Mouse (Mus musculus): ENCODE results near the gene Npcd. TPM values are rescaled to one million over a fixed set of nuclear protein-coding genes. Genes with fewer than 3 reads are reported as not detected.

Gene Npcd
- total RNA-seq, 2 experiments from 2014 or later = 7.3 to 53.6 TPM

DNA sequence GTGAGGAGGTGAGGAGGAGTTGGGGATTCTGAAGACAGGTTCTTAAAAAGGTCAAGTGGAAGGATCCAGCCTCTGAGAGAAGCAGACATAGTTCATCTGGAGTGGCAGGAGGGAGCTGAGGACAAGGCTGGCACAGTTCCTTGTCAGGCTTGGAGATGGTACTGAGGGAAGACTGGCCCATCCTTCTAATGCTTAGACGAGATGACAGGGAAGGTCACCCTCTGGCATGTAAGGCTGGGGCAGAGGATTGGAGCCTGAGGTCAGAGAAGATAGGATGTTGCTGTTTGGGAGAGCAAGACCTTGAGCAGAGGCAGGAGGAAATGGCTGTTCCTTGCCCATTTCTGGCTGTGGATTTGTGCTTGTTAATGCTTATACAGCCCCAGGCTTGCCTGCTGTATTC lies 49.0 kb downstream of the Npcd start:
- intact Hi-C loops (cut with DNase I) = no loop called here
- DNase-seq (ENCODE audit: low spot score in 2 of 2) = no peak

DNA sequence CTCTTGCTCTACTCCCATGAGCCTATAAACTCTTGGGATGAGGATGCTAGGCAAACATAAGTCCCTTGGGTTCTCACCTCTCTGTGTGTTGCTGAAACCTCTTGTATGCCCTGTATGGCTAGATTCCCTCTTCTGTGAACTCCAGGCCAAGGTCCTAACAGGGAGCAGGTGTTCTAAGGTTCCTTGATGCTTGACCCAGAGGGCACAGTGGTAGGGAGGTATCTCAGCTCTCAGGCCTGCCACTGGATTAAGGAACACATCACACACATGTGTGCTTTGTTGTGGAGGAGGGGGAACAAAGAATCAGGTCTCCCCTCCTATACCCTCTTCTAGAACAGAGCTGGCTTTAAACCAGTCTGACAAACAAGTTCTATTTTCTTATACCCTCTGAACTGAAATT lies 56.3 kb downstream of the Npcd start, which contains the start of gene Dnal4:
Gene Dnal4, minus strand, starts transcription at position 101 of the 400 bp plus-strand sequence.
- intact Hi-C loops (cut with DNase I) = no loop called here
- no peak for DNase-seq (ENCODE audit: low spot score in 2 of 2)

DNA sequence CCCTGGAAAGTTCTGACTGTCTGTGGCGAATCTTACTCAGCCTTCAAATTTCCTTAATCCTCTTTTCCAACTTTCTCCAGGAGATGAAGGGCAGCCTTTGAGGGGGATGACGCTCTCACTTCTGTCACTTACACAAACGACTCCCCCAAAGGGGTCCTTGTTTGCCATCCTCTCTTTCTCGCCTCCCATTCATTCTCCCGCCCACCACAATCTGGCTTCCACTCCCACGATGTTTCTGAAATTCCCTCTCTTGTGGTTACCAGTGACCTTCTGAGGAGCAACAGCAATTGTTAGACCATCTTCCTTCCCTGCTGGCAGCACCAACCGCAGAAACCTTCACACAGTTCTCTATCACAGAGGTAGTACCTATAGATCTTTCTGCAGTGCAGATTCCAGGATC lies 58.4 kb downstream of the Npcd start:
- intact Hi-C loops (cut with DNase I) = no loop called here
- no peak for DNase-seq (ENCODE audit: low spot score in 2 of 2)

- peak; percentile 96 to 99 for DNase-seq (ENCODE audit: low spot score in 2 of 2)
- intact Hi-C loops (cut with DNase I) = no loop called here
These were observed 59.7 kb downstream of the Npcd start for GRCm38 (mm10) chr15:79774117-79775027.

DNA sequence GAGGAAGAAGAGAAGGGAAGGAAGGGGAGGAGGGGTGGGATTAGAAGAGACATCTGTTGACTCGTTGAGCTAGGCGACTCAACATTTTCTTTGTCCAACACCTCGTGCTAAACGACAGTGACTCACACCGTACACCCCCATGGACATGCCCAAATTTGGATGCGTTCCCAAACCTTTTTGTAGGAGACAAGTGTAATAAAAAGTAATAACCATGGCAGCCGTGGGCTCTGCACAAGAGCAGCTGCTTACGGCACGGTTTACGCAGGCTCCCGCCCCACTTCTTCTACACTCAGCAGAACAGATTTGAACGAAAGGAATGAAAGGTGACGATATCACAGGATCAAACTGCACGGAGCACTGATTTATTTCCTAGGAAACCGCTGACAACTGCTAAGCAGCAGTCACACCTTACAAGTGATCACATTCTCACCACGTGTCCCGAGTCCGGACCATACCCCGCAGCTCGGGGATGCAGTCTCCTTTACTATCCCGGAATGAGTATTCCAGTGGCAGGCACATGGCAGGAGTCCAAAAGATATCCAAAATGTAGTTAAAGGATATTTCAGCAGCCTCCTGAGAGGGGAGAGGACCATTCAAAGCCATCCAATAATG lies 63.3 kb downstream of the Npcd start:
- DNase-seq (ENCODE audit: low spot score in 2 of 2) = peak; percentile 66 to 90
- intact Hi-C loops (cut with DNase I) = no loop called here

DNA sequence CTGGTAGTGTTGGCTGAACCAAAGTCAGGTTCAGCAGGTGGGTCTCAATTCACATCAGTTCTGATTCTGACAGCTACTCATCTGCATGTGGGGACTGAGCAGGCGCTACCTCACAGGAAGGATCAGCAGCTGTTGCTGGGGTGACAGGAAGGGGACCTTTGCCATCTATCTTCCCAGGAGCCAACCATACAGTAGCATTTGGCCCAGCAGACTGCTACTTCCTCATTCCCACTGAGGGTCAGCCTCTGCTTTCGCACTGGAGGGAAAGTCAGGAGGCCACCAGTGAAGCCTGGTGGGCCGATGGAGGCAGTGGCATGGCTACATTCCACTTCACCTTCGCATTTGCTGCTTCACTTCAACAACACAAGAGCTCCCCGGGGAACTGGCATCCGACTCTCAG lies 65.7 kb downstream of the Npcd start:
- DNase-seq (ENCODE audit: low spot score in 2 of 2) = no peak
- intact Hi-C loops (cut with DNase I) = no loop called here

GRCm38 (mm10) chr15:79767327-79767961 lies 66.6 kb downstream of the Npcd start:
- no peak for DNase-seq (ENCODE audit: low spot score in 2 of 2)
- intact Hi-C loops (cut with DNase I) = no loop called here

- peak in 1 of 2 experiments; percentile 69 for DNase-seq (ENCODE audit: low spot score in 2 of 2)
- intact Hi-C loops (cut with DNase I) = no loop called here
These were observed 67.4 kb downstream of the Npcd start for GRCm38 (mm10) chr15:79766586-79767071.

- intact Hi-C loops (cut with DNase I) = no loop called here
- DNase-seq (ENCODE audit: low spot score in 2 of 2) = no peak
These were observed 67.9 kb downstream of the Npcd start for GRCm38 (mm10) chr15:79766168-79766567.

DNA sequence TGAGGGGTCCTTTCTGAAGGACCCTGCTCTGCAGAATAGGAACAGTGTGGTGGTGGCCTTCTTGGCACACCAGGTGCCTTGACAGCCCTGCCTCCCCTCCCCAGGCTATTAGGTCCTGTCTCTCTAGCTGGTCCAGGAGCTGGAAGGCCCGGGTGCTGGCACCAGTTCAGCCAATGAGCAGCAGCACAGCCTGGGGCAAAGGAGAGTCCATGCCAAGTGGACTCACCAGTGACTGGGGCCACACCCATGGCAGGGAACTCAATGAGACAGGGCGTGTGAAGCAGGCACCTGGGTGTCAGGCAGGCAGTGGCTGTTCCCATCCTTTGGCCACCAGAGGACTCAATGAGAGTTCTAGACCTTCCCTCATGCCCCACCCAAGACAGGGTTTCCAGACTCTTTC lies 68.7 kb downstream of the Npcd start:
- no peak for DNase-seq (ENCODE audit: low spot score in 2 of 2)
- intact Hi-C loops (cut with DNase I) = no loop called here

DNA sequence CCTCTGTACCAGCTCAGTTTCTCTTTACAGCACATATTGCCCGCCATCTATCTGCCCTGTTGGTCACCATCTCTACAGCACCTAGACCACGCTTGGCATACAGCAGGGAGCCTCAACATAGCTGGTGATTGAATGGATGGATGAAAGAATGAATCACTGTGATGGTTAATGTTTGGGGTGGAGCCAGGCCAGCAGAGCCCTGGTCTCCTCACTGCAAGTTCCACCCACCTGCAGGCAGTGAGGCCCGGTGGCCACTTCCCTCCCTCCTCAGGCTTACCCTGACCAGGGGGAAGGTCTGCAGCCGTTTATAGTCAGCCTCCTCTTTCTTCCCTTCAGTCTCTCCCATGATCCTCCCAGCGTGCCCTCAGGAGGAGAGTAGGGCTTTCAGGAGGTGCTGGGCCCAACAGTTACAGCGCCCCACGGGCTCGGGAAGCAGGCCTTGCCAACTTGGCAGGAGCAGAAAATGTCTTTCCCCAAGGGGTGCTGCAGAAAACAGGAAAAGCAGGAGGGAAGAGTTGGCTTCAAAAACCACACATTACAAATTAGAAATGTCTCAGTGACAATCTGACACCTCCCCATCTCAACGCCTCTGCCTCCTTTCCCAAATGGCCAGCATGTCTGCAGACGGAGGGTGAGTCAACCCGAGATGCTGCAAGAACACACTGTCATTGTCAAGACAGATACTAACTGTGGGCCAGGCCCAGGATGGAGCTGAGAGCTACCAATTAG lies 69.3 kb downstream of the Npcd start:
- intact Hi-C loops (cut with DNase I) = no loop called here
- DNase-seq (ENCODE audit: low spot score in 2 of 2) = peak; percentile 65 to 78

DNA sequence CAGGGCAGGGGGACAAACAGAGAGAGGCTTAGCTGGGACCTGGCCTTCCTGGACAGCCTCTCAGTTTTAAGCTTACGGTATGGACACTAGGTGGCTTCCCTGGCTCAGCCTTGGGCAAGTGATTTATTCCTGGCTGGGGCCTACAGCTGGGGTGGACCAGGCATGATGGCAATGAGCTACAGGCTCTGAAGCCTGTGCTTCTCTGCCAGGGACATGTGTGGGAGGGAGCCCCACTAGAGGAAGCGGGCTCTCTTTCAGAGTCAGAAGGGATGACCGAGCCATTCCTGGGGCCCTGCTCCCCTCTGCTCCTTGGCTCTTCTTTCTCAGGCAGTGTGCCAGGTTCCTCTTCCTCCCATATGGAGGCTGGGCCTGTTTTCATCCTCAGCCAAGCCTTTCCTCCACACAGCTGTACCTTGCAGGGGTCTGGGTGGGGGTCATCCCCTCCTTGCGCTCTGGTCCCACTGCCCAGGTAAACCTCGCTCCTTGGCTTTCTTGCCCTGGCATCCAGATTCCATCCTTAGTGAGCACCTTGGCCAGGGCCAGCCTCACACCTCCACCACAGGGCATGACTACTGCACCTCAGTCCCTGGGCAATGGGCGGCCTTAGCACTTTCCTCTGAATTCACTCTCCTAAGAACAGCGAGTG lies 70.3 kb downstream of the Npcd start:
- no peak for DNase-seq (ENCODE audit: low spot score in 2 of 2)
- intact Hi-C loops (cut with DNase I) = no loop called here

- intact Hi-C loops (cut with DNase I) = no loop called here
- DNase-seq (ENCODE audit: low spot score in 2 of 2) = no peak
These were observed 71.0 kb downstream of the Npcd start for GRCm38 (mm10) chr15:79763001-79763400.

DNA sequence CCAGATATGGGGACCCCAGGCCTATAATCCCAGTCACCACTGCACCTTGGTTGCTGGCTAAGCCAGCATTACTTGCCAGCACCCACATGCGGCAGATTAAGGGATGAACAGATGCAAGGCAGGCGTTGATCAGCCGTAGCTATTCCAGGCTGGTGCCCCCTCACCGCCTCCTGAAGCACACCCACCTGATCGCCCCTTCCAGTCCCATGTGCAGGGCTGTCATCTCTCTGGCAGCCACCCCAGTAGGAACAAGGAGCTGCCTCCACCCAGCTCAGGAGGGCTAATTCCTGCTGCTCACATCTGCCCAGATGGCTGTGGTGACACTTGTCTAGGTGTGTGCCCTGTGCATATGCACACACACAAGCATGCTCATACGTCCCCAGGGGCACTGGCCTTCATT lies 73.1 kb downstream of the Npcd start:
- no peak for DNase-seq (ENCODE audit: low spot score in 2 of 2)
- intact Hi-C loops (cut with DNase I) = no loop called here

GRCm38 (mm10) chr15:79757118-79757517 lies 76.9 kb downstream of the Npcd start:
- no peak for DNase-seq (ENCODE audit: low spot score in 2 of 2)
- intact Hi-C loops (cut with DNase I) = loop anchor here (5.0 to 10.0 kb wide), 3 partner anchors 45 to 320 kb away; partner anchors contain the start of gene Nptxr

- DNase-seq (ENCODE audit: low spot score in 2 of 2) = peak; percentile 58 to 70
- intact Hi-C loops (cut with DNase I) = loop anchor here (2.0 to 10.0 kb wide), 4 partner anchors 46 to 321 kb away; partner anchors contain the start of gene Nptxr
These were observed 77.9 kb downstream of the Npcd start for GRCm38 (mm10) chr15:79755977-79756625.

- DNase-seq (ENCODE audit: low spot score in 2 of 2) = no peak
- intact Hi-C loops (cut with DNase I) = loop anchor here (2.0 to 10.0 kb wide), 4 partner anchors 47 to 322 kb away; partner anchors contain the start of gene Nptxr
These were observed 78.9 kb downstream of the Npcd start for GRCm38 (mm10) chr15:79755176-79755575.

DNA sequence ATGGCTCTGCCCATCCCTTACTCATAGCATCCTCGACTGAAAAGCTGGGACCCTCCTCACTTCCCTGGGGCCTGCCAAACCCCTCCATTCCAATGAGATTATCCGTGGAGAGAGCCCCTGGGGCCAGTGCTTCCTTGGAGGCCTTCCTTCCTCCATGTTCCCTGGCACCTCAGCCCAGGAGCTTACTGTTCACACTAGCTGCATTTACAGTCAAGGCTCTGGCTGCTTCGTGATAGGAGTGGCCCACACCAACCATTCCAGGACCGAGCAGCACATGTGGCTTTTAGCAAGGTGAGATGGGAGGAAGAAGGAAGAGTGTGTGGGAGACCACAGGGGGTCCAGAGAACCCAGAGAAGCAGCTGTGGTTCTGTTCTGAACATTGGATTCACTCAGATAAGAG lies 80.2 kb downstream of the Npcd start:
- intact Hi-C loops (cut with DNase I) = loop anchor here (2.0 to 10.0 kb wide), 3 partner anchors 77 to 158 kb away; no protein-coding TSS in a partner anchor
- no peak for DNase-seq (ENCODE audit: low spot score in 2 of 2)
